Mouse (Mus musculus): Measurements from ENCODE around the gene Plagl1.
"Not testable (repeated sequence)": the region's sequence is repeated elsewhere in the genome, so short reads cannot be mapped to it uniquely, and the experiment has no call there.

Plagl1 gene

GRCm38 (mm10) chr10:13060021-13060668, at the start of gene Plagl1:
Gene Plagl1 (plus strand): TSS chr10:13060504.
- DNase-seq (ENCODE audit: extremely low spot score, low read depth, low spot score) = no peak

- no peak for DNase-seq (ENCODE audit: extremely low spot score, low read depth, low spot score)
Observed at GRCm38 (mm10) chr10:13014026-13014425, 46.3 kb upstream of the Plagl1 start.

- peak; percentile 88 for DNase-seq (ENCODE audit: extremely low spot score, low read depth, low spot score)
Observed at GRCm38 (mm10) chr10:13016573-13016972, 43.7 kb upstream of the Plagl1 start.

- DNase-seq (ENCODE audit: extremely low spot score, low read depth, low spot score) = no peak
Observed at GRCm38 (mm10) chr10:13018510-13018909, 41.8 kb upstream of the Plagl1 start.

GRCm38 (mm10) chr10:13019026-13019425, 41.3 kb upstream of the Plagl1 start:
- DNase-seq (ENCODE audit: extremely low spot score, low read depth, low spot score) = no peak

GRCm38 (mm10) chr10:13022103-13022502, 38.2 kb upstream of the Plagl1 start:
- no peak for DNase-seq (ENCODE audit: extremely low spot score, low read depth, low spot score)

- not testable (repeated sequence) for DNase-seq (ENCODE audit: extremely low spot score, low read depth, low spot score)
Observed at GRCm38 (mm10) chr10:13023985-13024384, 36.3 kb upstream of the Plagl1 start.

- DNase-seq (ENCODE audit: extremely low spot score, low read depth, low spot score) = no peak
Observed at GRCm38 (mm10) chr10:13027702-13028101, 32.6 kb upstream of the Plagl1 start.

GRCm38 (mm10) chr10:13028215-13028614, 32.1 kb upstream of the Plagl1 start:
- no peak for DNase-seq (ENCODE audit: extremely low spot score, low read depth, low spot score)

GRCm38 (mm10) chr10:13029416-13029815, 30.9 kb upstream of the Plagl1 start:
- DNase-seq (ENCODE audit: extremely low spot score, low read depth, low spot score) = no peak

GRCm38 (mm10) chr10:13035270-13035669, 25.0 kb upstream of the Plagl1 start:
- no peak for DNase-seq (ENCODE audit: extremely low spot score, low read depth, low spot score)

- DNase-seq (ENCODE audit: extremely low spot score, low read depth, low spot score) = no peak
Observed at GRCm38 (mm10) chr10:13039637-13040174, 20.6 kb upstream of the Plagl1 start.

GRCm38 (mm10) chr10:13044659-13045058, 15.6 kb upstream of the Plagl1 start:
- no peak for DNase-seq (ENCODE audit: extremely low spot score, low read depth, low spot score)

- DNase-seq (ENCODE audit: extremely low spot score, low read depth, low spot score) = no peak
Observed at GRCm38 (mm10) chr10:13047816-13048215, 12.5 kb upstream of the Plagl1 start.

GRCm38 (mm10) chr10:13056863-13057381, 3.4 kb upstream of the Plagl1 start:
- DNase-seq (ENCODE audit: extremely low spot score, low read depth, low spot score) = no peak

GRCm38 (mm10) chr10:13060821-13061671, 742 bp downstream of the Plagl1 start:
- no peak for DNase-seq (ENCODE audit: extremely low spot score, low read depth, low spot score)

- DNase-seq (ENCODE audit: extremely low spot score, low read depth, low spot score) = no peak
Observed at GRCm38 (mm10) chr10:13062373-13062772, 2.1 kb downstream of the Plagl1 start.

- DNase-seq (ENCODE audit: extremely low spot score, low read depth, low spot score) = no peak
Observed at GRCm38 (mm10) chr10:13063457-13063856, 3.2 kb downstream of the Plagl1 start.

GRCm38 (mm10) chr10:13065129-13065752, 4.9 kb downstream of the Plagl1 start:
- no peak for DNase-seq (ENCODE audit: extremely low spot score, low read depth, low spot score)

GRCm38 (mm10) chr10:13071031-13071430, 10.7 kb downstream of the Plagl1 start:
- no peak for DNase-seq (ENCODE audit: extremely low spot score, low read depth, low spot score)

GRCm38 (mm10) chr10:13076807-13077532, 16.7 kb downstream of the Plagl1 start:
- no peak for DNase-seq (ENCODE audit: extremely low spot score, low read depth, low spot score)
